Mouse (Mus musculus): Measurements from ENCODE around the gene Gk.

DNA sequence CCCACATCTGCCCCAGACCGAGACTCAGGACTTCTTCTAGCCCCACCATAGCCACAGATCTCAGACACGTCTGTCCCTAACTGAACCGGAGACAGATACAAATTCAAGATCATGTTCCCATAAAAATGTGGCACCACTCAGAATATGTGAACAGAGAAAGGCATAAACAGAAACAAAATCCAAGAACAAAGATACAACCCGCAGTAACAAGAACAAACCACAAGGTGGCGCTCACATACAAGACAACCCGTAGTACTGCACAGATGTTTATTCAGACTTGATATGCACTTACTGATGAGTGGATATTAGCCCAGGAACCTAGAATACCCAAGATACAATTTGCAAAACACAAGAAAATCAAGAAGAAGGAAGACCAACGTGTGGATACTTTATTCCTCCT lies 99.8 kb downstream of the Gk start:
- TF ChIP-seq CTCF (IDR thresholded peaks at IDR 0.05; ENCODE audit: low read depth) (peak; percentile 72), EP300 (IDR thresholded peaks at IDR 0.05; ENCODE audit: low read depth) (no peak)
